Mouse (Mus musculus) olfactory bulb, adult 2 months (tissue): Measurements from ENCODE around the gene Amph.

Experiments
- CTCF ChIP-seq: fragments of 200-500 bp; IDR thresholded peaks from 2 replicates; pipeline ENCODE4 v1.5.1; 2012; ENCODE audit warnings: low read depth, mild to moderate bottlenecking, low read length, moderate library complexity; ENCODE audit not compliant: insufficient read depth
- POLR2A ChIP-seq: fragments of 200-500 bp; IDR thresholded peaks from 2 replicates; pipeline ENCODE4 v1.6.1; 2012; ENCODE audit warnings: mild to moderate bottlenecking, low read depth, low read length, moderate library complexity; ENCODE audit not compliant: insufficient read depth

GRCm38 (mm10) chr13:19150438-19151301, 202.7 kb downstream of the Amph start:
- TF ChIP-seq CTCF: no peak
- no peak for TF ChIP-seq POLR2A
